Mouse (Mus musculus) embryonic fibroblast, embryonic 13.5 days (primary cell): Measurements from ENCODE around the gene Pced1a.

Experiments used
- CTCF ChIP-seq: IDR thresholded peaks from 2 replicates; pipeline ENCODE4 v1.5.1; 2011; ENCODE audit warnings: mild to moderate bottlenecking, control low read depth, low read length, moderate library complexity, borderline replicate concordance; ENCODE audit not compliant: insufficient read depth
- POLR2A ChIP-seq: IDR thresholded peaks from 2 replicates; pipeline ENCODE4 v1.6.1; 2011; ENCODE audit warnings: low read depth, mild to moderate bottlenecking, control low read depth, low read length, moderate library complexity

GRCm38 (mm10) chr2:130424126-130424853 lies at the start of gene Pced1a, which contains the start of gene Vps16:
- TF ChIP-seq POLR2A (peak; percentile 70), CTCF (no peak)
